In the genomic region with DNA sequence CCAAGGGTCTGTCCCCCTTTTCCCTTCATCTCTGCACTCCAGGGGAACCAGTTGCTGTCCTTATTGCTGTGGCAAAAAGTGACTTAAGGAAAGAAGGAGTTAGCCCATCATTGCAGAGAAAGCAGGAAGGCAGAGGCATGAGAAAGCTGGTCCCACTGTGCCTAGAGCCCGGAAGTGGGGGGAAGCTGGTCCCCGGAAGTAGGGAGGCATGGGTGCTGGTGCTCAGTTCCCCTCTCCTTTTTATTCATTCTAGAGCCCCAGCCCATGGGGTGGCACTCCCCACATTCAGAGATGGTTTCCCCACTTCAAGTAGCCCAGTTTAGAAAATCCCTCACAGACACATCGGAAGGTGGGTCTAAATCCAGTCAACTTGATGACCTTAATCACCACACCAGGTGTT, we compare ENCODE assay signal across 16 mouse cellular contexts. TPM values are rescaled to one million over a fixed set of nuclear protein-coding genes. Genes with fewer than 3 reads are reported as not detected.
DNase-seq lines count a peak whose midpoint lies in the region; TF ChIP-seq lines count a peak whose summit lies in the region.
"Had no signal": no experiment of that assay in that cellular context is flagged by ENCODE, and none has a peak within 500 bp of the region (broad histone marks: within the 10 kb centered on the region; RNA-seq: fewer than 3 reads in every experiment).

No protein-coding gene starts in this region.

- TF ChIP-seq POLR2A in spleen, adult 2 months (IDR thresholded peaks at IDR 0.05; ENCODE audit: low read depth, low read length) = no peak

- H3K4me3 ChIP-seq in spleen, adult 2 months (ENCODE audit: extremely low read depth, insufficient read depth, insufficient read length) = no peak overlapping the region
- H3K4me3 ChIP-seq in embryonic facial prominence, embryonic 10.5 days = no peak overlapping the region
- H3K4me3 ChIP-seq: erythroblast, embryonic 14.5 days; forebrain, embryonic 12.5 days had no signal

- no peaks in the 10 kb centered on the region for H3K36me3 ChIP-seq in spleen, adult 2 months (ENCODE audit: control insufficient read depth, insufficient read depth, low read length)
- no peaks in the 10 kb centered on the region for H3K36me3 ChIP-seq in embryonic facial prominence, embryonic 10.5 days (replicated peaks)
- H3K36me3 ChIP-seq: embryonic facial prominence, embryonic 13.5 days; embryonic facial prominence, embryonic 15.5 days had no signal

- H3K9me3 ChIP-seq in embryonic facial prominence, embryonic 10.5 days = peaks cover 10% of the 10 kb centered on the region
- H3K9me3 ChIP-seq: embryonic facial prominence, embryonic 15.5 days had no signal

- TF ChIP-seq CTCF in spleen, adult 2 months (IDR thresholded peaks at IDR 0.05; ENCODE audit: extremely low read depth, insufficient read depth, insufficient read length, insufficient replicate concordance) = no peak

- H3K27me3 ChIP-seq in spleen, adult 2 months (ENCODE audit: control insufficient read depth, insufficient read depth, low read length) = no peaks in the 10 kb centered on the region
- H3K27me3 ChIP-seq in embryonic facial prominence, embryonic 10.5 days (replicated peaks; ENCODE audit: low read depth, poor library complexity, severe bottlenecking) = no peaks in the 10 kb centered on the region
- H3K27me3 ChIP-seq: embryonic facial prominence, embryonic 13.5 days; embryonic facial prominence, embryonic 15.5 days; forebrain, embryonic 12.5 days had no signal

- peak overlapping the region; percentile 68; the same call in 1 of the 2 replicates for H3K27ac ChIP-seq in spleen, adult 2 months (ENCODE audit: insufficient read depth, low read length)
- 0 out of 2 replicates have a peak overlapping the region, but pooled peaks have one; percentile 80 for H3K27ac ChIP-seq in embryonic facial prominence, embryonic 10.5 days (replicated peaks)
- H3K27ac ChIP-seq: embryonic facial prominence, embryonic 13.5 days; forebrain, embryonic 12.5 days had no signal

- DNase-seq in adrenal gland, postnatal 14 days = peak; percentile 8
- no peak for DNase-seq in adrenal gland, postnatal 4 days (ENCODE audit: low spot score in 2 of 2)
- no peak for DNase-seq in spleen, adult 2 months (ENCODE audit: low read depth in 1 of 2, low spot score in 2 of 2)
- no peak for DNase-seq in spleen, adult 18-20 months
- no peak for DNase-seq in embryonic facial prominence, embryonic 10.5 days (ENCODE audit: low spot score)
- no peak for DNase-seq in heart, adult 18-20 months
- DNase-seq: cerebellum, adult 11-12 months; cerebellum, adult 2 months; cerebellum, adult 9-10 months; cerebellum, postnatal 25 days had no signal

- peaks cover 42% of the 10 kb centered on the region; the same call in 1 of the 2 replicates for H3K4me1 ChIP-seq in spleen, adult 2 months (ENCODE audit: control insufficient read depth, insufficient read depth, insufficient read length)
- peaks cover 16% of the 10 kb centered on the region for H3K4me1 ChIP-seq in embryonic facial prominence, embryonic 10.5 days

- WGBS in spleen, adult 2 months = 83% methylated on average over 3 of the region's 3 CpGs
- WGBS in embryonic facial prominence, embryonic 10.5 days = 91% methylated on average over 3 of the region's 3 CpGs

RNA-seq across cellular contexts. Expression of gene S1pr3, which starts 8.9 kb away (rescaled TPM):
- total RNA-seq in adrenal gland, postnatal 14 days (2021) = 14.6 and 21.0 TPM in 2 replicates
- 10 to 100 TPM; 23.6 to 26.5 TPM for total RNA-seq in adrenal gland, postnatal 4 days (2021)
- polyA plus RNA-seq in spleen, adult 2 months (2012; rRNA removed) = 19.9 and 24.7 TPM in 2 replicates
- 50.4 and 67.6 TPM in 2 replicates for polyA plus RNA-seq in embryonic facial prominence, embryonic 10.5 days (2016; fragmentation: Nextera tagmentation; extraction: Ambion mirVana)
- 10 to 100 TPM; 11.5 to 12.7 TPM for total RNA-seq in heart, adult 18-20 months (2021)
- total RNA-seq: MEL had no signal
- polyA plus RNA-seq: CD4-positive, CD25-positive, alpha-beta regulatory T cell, adult 4 months had no signal
